Mouse (Mus musculus) MEL (cell line): ENCODE measurements around the gene Npnt. TPM values are rescaled to one million over a fixed set of nuclear protein-coding genes. Genes with fewer than 3 reads are reported as not detected.

Experiments used
- DNase-seq: peaks from one replicate; pipeline ENCODE4 v3.0.0; 2011; ENCODE audit warnings: low read depth, low spot score
- H3K27ac ChIP-seq: 2 replicates; pipeline ENCODE4 v1.5.1; 2012; ENCODE audit warnings: low read depth, mild to moderate bottlenecking, control low read depth, low read length, moderate library complexity; ENCODE audit not compliant: control insufficient read depth
- H3K27me3 ChIP-seq, 2 experiments: fragments of 150-350 bp in 1 of 2; sonication (generic) in 1 of 2; 2 replicates each; pipeline ENCODE4 v1.6.1; 2012; ENCODE audit warnings: low read length in 2 of 2, mild to moderate bottlenecking in 2 of 2, improper control_type of control experiment in 1 of 2, moderate library complexity in 1 of 2; ENCODE audit not compliant: insufficient read depth in 2 of 2, control insufficient read depth in 1 of 2
- H3K36me3 ChIP-seq, 2 experiments: 2 replicates each; pipeline ENCODE4 v1.6.1; 2012 to 2014; ENCODE audit warnings: low read length in 2 of 2, improper control_type of control experiment in 1 of 2, inconsistent platforms in 1 of 2, mild to moderate bottlenecking in 1 of 2; ENCODE audit not compliant: insufficient read depth in 2 of 2, control insufficient read depth in 1 of 2
- H3K4me1 ChIP-seq, 2 experiments: fragments of 150-350 bp in 1 of 2; sonication (generic) in 1 of 2; 2 replicates each; pipeline ENCODE4 v1.6.1; 2012; ENCODE audit warnings: low read length in 2 of 2, improper control_type of control experiment in 1 of 2, mild to moderate bottlenecking in 1 of 2; ENCODE audit not compliant: insufficient read depth in 2 of 2, control insufficient read depth in 1 of 2
- H3K4me3 ChIP-seq, 2 experiments: fragments of 150-350 bp in 1 of 2; sonication (generic) in 1 of 2; 2 replicates each; pipeline ENCODE4 v1.5.1; 2012; ENCODE audit warnings: low read depth in 2 of 2, low read length in 2 of 2, mild to moderate bottlenecking in 2 of 2, moderate library complexity in 2 of 2, control low read depth in 1 of 2, improper control_type of control experiment in 1 of 2; ENCODE audit not compliant: control insufficient read depth in 1 of 2, insufficient read depth in 1 of 2
- H3K79me2 ChIP-seq: 2 replicates; pipeline ENCODE4 v1.6.1; 2012; ENCODE audit warnings: mild to moderate bottlenecking, low read length, moderate library complexity; ENCODE audit not compliant: control insufficient read depth, poor library complexity, insufficient read depth
- H3K9ac ChIP-seq: 2 replicates; pipeline ENCODE4 v1.6.1; 2012; ENCODE audit warnings: low read depth, mild to moderate bottlenecking, control low read depth, low read length, moderate library complexity; ENCODE audit not compliant: control insufficient read depth, poor library complexity, severe bottlenecking
- H3K9me3 ChIP-seq: fragments of 150-350 bp; sonication (generic); replicated peaks from 2 replicates; pipeline ENCODE4 v1.6.1; 2012; ENCODE audit warnings: mild to moderate bottlenecking, low read length, improper control_type of control experiment, moderate library complexity; ENCODE audit not compliant: insufficient read depth
- BHLHE40 ChIP-seq: IDR thresholded peaks from 2 replicates; pipeline ENCODE4 v1.6.1; 2012; ENCODE audit warnings: low read depth, mild to moderate bottlenecking, inconsistent platforms, low read length, improper control_type of control experiment, borderline replicate concordance
- CHD1 ChIP-seq: IDR thresholded peaks from 2 replicates; pipeline ENCODE4 v1.6.1; 2012; ENCODE audit warnings: low read depth, mild to moderate bottlenecking, inconsistent platforms, low read length, improper control_type of control experiment
- CHD2 ChIP-seq: IDR thresholded peaks from 2 replicates; pipeline ENCODE4 v1.6.1; 2011; ENCODE audit warnings: low read length, improper control_type of control experiment
- CTCF ChIP-seq, 3 experiments: IDR thresholded peaks in 2 of 3; conservative IDR thresholded peaks in 1 of 3; 2 replicates each; pipeline ENCODE4 v1.5.1; 2011 to 2012; ENCODE audit warnings: low read length in 3 of 3, low read depth in 2 of 3, mild to moderate bottlenecking in 2 of 3, improper control_type of control experiment in 1 of 3, inconsistent platforms in 1 of 3, mixed read lengths in 1 of 3, moderate library complexity in 1 of 3; ENCODE audit not compliant: control insufficient read depth in 1 of 3, insufficient read depth in 1 of 3, poor library complexity in 1 of 3, severe bottlenecking in 1 of 3
- ELF1 ChIP-seq: IDR thresholded peaks from 2 replicates; pipeline ENCODE4 v1.6.1; 2014; ENCODE audit warnings: low read depth, mild to moderate bottlenecking, inconsistent platforms, low read length, improper control_type of control experiment, moderate library complexity
- EP300 ChIP-seq, 2 experiments: IDR thresholded peaks; 2 replicates each; pipeline ENCODE4 v1.6.1; 2011; ENCODE audit warnings: improper control_type of control experiment in 2 of 2, low read length in 2 of 2, low read depth in 1 of 2, mild to moderate bottlenecking in 1 of 2
- GATA1 ChIP-seq: IDR thresholded peaks from 2 replicates; pipeline ENCODE4 v1.6.1; 2011; ENCODE audit warnings: low read depth, low read length, improper control_type of control experiment
- HCFC1 ChIP-seq: IDR thresholded peaks from 2 replicates; pipeline ENCODE4 v1.6.1; 2012; ENCODE audit warnings: low read depth, mild to moderate bottlenecking, inconsistent platforms, low read length, improper control_type of control experiment, moderate library complexity
- JUND ChIP-seq: IDR thresholded peaks from 2 replicates; pipeline ENCODE4 v1.6.1; 2011; ENCODE audit warnings: low read depth, mild to moderate bottlenecking, improper control_type of control experiment, low read length
- MAFK ChIP-seq: IDR thresholded peaks from 2 replicates; pipeline ENCODE4 v1.6.1; 2011; ENCODE audit warnings: low read depth, mild to moderate bottlenecking, low read length, improper control_type of control experiment, borderline replicate concordance
- MAZ ChIP-seq: IDR thresholded peaks from 2 replicates; pipeline ENCODE4 v1.6.1; 2012; ENCODE audit warnings: low read depth, mild to moderate bottlenecking, inconsistent platforms, low read length, improper control_type of control experiment
- MXI1 ChIP-seq: IDR thresholded peaks from 2 replicates; pipeline ENCODE4 v1.6.1; 2011; ENCODE audit warnings: mild to moderate bottlenecking, low read depth, low read length, improper control_type of control experiment
- MYB ChIP-seq: IDR thresholded peaks from 2 replicates; pipeline ENCODE4 v1.6.1; 2011; ENCODE audit warnings: mild to moderate bottlenecking, low read depth, low read length, improper control_type of control experiment
- MYC ChIP-seq: IDR thresholded peaks from 2 replicates; pipeline ENCODE4 v1.6.1; 2011; ENCODE audit warnings: low read depth, mild to moderate bottlenecking, low read length, improper control_type of control experiment, moderate library complexity
- NELFE ChIP-seq: IDR thresholded peaks from 2 replicates; pipeline ENCODE4 v1.6.1; 2011; ENCODE audit warnings: low read depth, low read length, improper control_type of control experiment
- POLR2AphosphoS2 ChIP-seq: IDR thresholded peaks from 2 replicates; pipeline ENCODE4 v1.6.1; 2011; ENCODE audit warnings: low read length, improper control_type of control experiment
- POLR2AphosphoS5 ChIP-seq: IDR thresholded peaks from 2 replicates; pipeline ENCODE4 v1.6.1; 2012; ENCODE audit warnings: low read depth, borderline replicate concordance, mild to moderate bottlenecking, inconsistent platforms, low read length, moderate library complexity, mixed read lengths
- RCOR1 ChIP-seq: IDR thresholded peaks from 2 replicates; pipeline ENCODE4 v1.6.1; 2012; ENCODE audit warnings: low read depth, mild to moderate bottlenecking, inconsistent platforms, low read length, improper control_type of control experiment
- SIN3A ChIP-seq: IDR thresholded peaks from 2 replicates; pipeline ENCODE4 v1.6.1; 2012; ENCODE audit warnings: low read length, improper control_type of control experiment, inconsistent platforms
- TAL1 ChIP-seq: IDR thresholded peaks from 2 replicates; pipeline ENCODE4 v1.6.1; 2012; ENCODE audit warnings: mild to moderate bottlenecking, inconsistent platforms, low read length, moderate library complexity, mixed read lengths
- TBP ChIP-seq: IDR thresholded peaks from 2 replicates; pipeline ENCODE4 v1.8.0; 2011; ENCODE audit warnings: low read depth, low read length, improper control_type of control experiment
- TCF12 ChIP-seq: IDR thresholded peaks from 2 replicates; pipeline ENCODE4 v1.6.1; 2014; ENCODE audit warnings: low read depth, mild to moderate bottlenecking, inconsistent platforms, low read length, improper control_type of control experiment, moderate library complexity
- USF1 ChIP-seq: IDR thresholded peaks from 2 replicates; pipeline ENCODE4 v1.6.1; 2014; ENCODE audit warnings: low read depth, mild to moderate bottlenecking, inconsistent platforms, low read length, improper control_type of control experiment, moderate library complexity
- USF2 ChIP-seq, 2 experiments: IDR thresholded peaks; 2 replicates each; pipeline ENCODE4 v1.6.1; 2011 to 2012; ENCODE audit warnings: improper control_type of control experiment in 2 of 2, low read length in 2 of 2, borderline replicate concordance in 1 of 2, inconsistent platforms in 1 of 2, low read depth in 1 of 2, mild to moderate bottlenecking in 1 of 2; ENCODE audit not compliant: insufficient read depth in 1 of 2
- ZC3H11A ChIP-seq: IDR thresholded peaks from 2 replicates; pipeline ENCODE4 v1.6.1; 2012; ENCODE audit warnings: low read depth, mild to moderate bottlenecking, inconsistent platforms, low read length, improper control_type of control experiment
- ZKSCAN1 ChIP-seq: IDR thresholded peaks from 2 replicates; pipeline ENCODE4 v1.6.1; 2012; ENCODE audit warnings: low read depth, mild to moderate bottlenecking, inconsistent platforms, low read length, improper control_type of control experiment, moderate library complexity
- ZMIZ1 ChIP-seq: IDR thresholded peaks from 2 replicates; pipeline ENCODE4 v1.6.1; 2012; ENCODE audit warnings: low read depth, mild to moderate bottlenecking, inconsistent platforms, low read length, improper control_type of control experiment, moderate library complexity
- polyA plus RNA-seq, 2 experiments: library from polyadenylated mRNA; stranded (reverse) in 1 of 2; unstranded in 1 of 2; fragments of >175 nt in 1 of 2; fragments of >200 nt in 1 of 2; gene quantifications; 2 replicates each; pipeline versions ENCODE4 v1.2.1 to v1.2.4; 2012; ENCODE audit warnings: low replicate concordance in 2 of 2, low read depth in 1 of 2; ENCODE audit not compliant: insufficient read length in 2 of 2, insufficient read depth in 1 of 2, missing spikeins in 1 of 2
- total RNA-seq: library from RNA; depleted of rRNA; stranded (reverse); fragments of 300-350 nt; gene quantifications from 2 replicates; pipeline ENCODE4 v1.2.3, GENCODE M21; 2012

The Npnt gene
- total and polyA plus RNA-seq, 3 experiments, result 0.06 TPM; not detected in 2

DNA sequence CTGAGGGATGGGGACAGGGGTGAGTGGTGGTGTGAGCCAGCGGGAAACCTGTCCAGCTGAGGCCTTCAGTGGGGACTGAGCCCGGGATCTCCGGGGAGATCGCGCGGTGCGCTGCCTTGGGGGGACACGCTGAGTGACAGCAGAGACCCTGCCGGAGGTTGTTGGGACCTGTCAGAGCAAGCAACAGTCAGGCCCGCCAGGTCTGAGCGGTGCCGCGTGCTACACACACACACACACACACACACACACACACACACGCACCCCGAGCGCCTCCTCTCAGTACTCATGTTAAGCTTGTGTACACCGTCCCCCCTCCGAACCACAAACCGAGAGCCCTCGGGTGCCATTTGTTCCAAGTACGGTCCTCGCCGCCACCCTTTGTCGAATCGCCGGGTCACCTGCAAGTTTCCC, 706 bp downstream of the Npnt start:
- DNase-seq, result no peak
- Histone ChIP-seq H3K79me2 (no peaks in the 10 kb centered on the region), H3K27ac (no peak overlapping the region), H3K9ac (no peak overlapping the region), H3K36me3 (no peaks in the 10 kb centered on the region), H3K4me1 (no peaks in the 10 kb centered on the region; a peak in 1 of 4 replicates), H3K9me3 (no peaks in the 10 kb centered on the region)
- TF ChIP-seq CHD2 (no peak), JUND (no peak), GATA1 (no peak), CHD1 (no peak), RCOR1 (no peak), EP300 (IDR thresholded peaks at IDR 0.05; ENCODE audit: low read depth in 1 of 2, low read length in 2 of 2) (no peak), TAL1 (no peak), SIN3A (no peak), NELFE (no peak), MAZ (no peak), TCF12 (no peak), POLR2AphosphoS5 (no peak), ZKSCAN1 (no peak)
- TF ChIP-seq, all 39 proteins: peak for 0
- Histone ChIP-seq H3K27me3 (no peaks in the 10 kb centered on the region; a peak in 1 of 4 replicates), H3K4me3 (no peak overlapping the region)

DNA sequence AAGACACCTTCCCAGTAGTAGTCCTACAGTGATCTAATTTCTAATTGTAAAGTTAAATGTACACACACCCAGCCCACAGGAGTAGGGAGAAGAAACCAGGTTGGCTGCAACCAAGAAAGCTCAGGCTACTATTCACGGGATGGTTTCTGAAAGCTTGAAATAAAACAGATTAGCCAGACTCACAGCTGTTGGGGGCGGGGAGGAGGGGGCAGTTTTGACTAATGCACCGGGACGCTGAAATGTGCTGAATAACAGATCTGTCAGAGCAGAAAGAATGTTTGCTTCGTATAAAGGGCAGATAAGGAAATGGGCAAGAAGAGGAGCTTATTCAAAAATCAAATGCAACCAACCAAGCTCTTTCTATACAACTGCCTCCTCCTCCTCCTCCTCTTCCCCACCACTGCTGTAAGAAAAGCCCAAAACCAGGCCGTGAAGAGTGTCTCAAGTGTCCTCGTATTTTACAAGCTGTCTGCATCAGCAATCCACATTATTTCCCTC, 1.7 kb downstream of the Npnt start:
- H3K27me3 ChIP-seq, result no peaks in the 10 kb centered on the region; a peak in 1 of 4 replicates
- TF ChIP-seq POLR2AphosphoS2 (no peak), CTCF (IDR thresholded peaks at IDR 0.05 in 2 of 3, conservative IDR thresholded peaks at IDR 0.05 in 1 of 3; ENCODE audit: control insufficient read depth in 1 of 3, insufficient read depth in 1 of 3, low read depth in 2 of 3, low read length in 3 of 3, poor library complexity in 1 of 3, severe bottlenecking in 1 of 3) (no peak), MYB (no peak), RCOR1 (no peak), HCFC1 (no peak), ZKSCAN1 (no peak), CHD2 (no peak), GATA1 (no peak), TBP (no peak), MYC (no peak), MAFK (no peak), ZMIZ1 (no peak), TAL1 (no peak), ZC3H11A (no peak), USF2 (IDR thresholded peaks at IDR 0.05; ENCODE audit: borderline replicate concordance in 1 of 2, insufficient read depth in 1 of 2, low read depth in 1 of 2, low read length in 2 of 2) (no peak), USF1 (no peak), ELF1 (no peak), MXI1 (no peak), NELFE (no peak), BHLHE40 (no peak)
- H3K36me3 ChIP-seq, result no peaks in the 10 kb centered on the region
- no peak overlapping the region for H3K27ac ChIP-seq
- no peaks in the 10 kb centered on the region for H3K9me3 ChIP-seq
- DNase-seq, result no peak
- H3K4me1 ChIP-seq, result no peaks in the 10 kb centered on the region; a peak in 1 of 4 replicates
- no peak overlapping the region for H3K9ac ChIP-seq
- no peaks in the 10 kb centered on the region for H3K79me2 ChIP-seq
- H3K4me3 ChIP-seq, result no peak overlapping the region
